Mouse (Mus musculus) adrenal gland, adult (tissue): ENCODE measurements around the gene Mest.

Experiments
- DNase-seq, 2 experiments: peaks; one replicate each; pipeline ENCODE4 v3.0.0; 2022 to 2023; ENCODE audit warnings: low spot score in 1 of 2; ENCODE audit not compliant: inconsistent age in 2 of 2

Gene Mest

DNA sequence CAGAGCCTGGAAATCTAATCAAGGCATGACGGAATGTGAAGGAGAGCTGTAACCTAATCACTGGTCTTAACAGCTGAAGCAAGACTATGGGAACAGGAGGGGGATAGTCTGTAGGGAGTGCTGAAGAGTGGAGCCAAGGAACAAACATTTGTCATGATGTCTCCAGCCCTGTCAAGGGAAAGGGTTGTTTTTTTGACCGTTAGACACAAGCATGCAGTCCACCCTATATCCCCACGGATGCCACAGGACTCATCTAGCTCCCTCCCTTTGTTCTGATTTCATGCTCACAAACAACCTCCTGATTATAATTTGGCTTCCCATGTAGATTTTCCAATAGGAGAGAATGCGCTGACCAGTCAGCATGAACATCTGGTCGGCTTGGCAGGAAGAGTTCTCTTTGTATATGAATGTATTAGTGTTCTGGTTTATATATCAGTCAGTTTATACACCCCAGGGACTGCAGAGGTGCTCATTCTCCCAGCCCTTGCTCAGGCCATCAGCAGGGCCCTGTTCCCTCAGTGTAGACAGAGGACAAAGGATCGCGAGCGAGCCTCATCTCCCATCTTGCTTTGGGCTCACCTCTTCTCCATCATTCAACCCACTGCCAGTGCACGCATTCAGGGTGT lies 19.3 kb upstream of the Mest start:
- no peak for DNase-seq

DNA sequence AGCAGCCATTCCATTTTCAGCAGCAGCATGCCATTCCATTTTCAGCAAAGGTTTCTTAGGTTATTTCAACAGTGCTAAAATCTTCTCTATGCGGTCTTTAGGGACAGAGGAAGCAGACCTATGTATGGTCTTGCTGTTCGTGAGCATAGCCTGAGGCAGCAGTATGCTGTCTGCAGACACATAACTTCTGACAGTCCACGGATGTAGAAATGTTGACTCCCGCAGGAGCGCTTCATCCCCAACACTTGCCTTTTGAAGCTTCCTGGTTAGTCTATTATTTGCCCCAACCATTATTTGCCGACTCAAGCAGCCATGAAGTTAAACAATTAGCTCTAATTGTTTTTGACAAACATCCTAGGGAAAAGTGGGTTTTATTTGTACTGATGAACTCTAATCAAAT lies 14.2 kb upstream of the Mest start:
- no peak for DNase-seq

DNA sequence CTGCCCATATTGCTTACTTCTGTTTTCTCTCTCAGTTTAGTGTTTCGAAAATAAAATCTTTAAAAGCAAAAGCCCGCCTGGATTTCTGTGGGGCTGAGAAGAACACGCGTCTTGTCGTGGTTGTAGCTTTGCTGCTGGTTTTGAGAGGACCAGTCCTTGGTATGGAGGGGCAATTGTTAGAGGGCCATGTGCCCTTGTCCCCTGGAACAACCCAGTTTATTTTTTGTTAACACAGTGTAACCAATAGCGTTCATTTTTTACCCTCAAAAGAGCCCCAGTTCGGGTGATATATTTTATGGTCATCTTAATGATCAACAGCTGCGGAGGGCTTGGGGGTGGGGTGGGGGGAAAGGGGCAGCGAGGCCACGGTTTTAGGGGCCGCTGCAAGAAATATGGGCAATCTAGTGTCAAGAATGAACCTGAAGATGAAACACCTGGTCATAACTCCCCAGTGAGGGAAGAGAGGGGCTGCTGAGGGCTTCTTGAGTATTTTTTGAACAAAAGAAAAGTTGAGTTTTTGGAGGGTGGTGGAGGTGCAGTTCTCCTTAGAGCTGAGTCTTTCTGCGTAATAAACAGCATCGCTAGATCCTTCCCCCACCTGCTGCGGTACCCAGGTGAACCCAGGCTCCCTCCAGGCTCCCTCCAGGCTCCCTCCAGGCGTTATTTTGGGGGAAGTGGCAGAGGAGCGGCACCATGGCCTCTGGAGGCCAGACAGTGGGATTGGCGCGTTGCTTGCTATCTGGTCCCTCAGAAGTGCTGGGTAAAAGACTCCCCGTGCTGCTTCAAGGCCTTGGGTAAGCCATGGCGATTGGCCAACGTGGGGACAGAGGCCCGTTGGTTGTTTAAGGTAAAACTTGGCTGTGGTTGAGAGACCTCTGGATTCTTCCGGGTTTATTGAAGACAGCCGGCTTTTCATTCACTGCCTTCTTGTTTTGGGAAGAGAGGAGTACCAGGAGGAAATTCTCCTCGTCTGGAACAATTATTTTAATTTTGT lies 12.7 kb upstream of the Mest start:
- peak; percentile 47 to 67 for DNase-seq

DNA sequence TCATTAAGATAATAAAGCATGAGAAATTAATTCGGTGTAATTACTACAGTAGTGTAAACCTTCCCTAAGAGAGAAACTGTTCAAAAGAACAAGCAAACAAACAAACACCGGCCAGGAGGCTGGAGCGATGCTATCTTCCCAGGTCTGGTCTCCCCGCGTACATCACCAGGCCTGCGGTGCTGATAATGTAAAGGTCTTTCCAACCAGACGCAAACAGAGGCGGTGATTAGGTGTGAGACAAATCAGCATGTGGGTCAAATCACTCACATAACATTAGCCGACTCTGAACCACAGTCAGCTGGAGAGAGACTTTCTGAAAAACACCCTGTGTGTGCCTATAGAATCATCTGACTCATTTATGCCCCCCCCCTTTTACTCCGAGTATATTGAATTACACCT lies 12.0 kb upstream of the Mest start:
- DNase-seq, result no peak

DNA sequence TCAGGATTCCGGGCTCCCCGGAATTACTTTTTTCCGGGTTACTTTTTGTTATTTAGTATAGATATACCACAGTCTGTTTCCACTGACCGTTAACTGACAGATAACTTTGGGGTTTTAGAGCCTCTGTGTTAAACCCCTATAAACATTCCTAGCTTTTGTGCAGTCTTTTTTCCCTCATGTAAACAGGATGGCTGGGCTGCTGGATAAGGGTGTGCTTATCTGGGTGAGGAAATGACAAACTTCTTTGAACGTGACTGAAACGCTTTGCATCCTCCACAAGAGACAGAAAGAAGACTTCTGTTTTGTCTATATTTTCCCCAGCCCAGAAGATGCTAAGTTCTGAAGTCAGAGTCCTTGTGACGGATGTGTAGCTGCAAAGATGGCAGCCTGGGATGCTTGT lies 10.9 kb upstream of the Mest start:
- DNase-seq, result no peak

DNA sequence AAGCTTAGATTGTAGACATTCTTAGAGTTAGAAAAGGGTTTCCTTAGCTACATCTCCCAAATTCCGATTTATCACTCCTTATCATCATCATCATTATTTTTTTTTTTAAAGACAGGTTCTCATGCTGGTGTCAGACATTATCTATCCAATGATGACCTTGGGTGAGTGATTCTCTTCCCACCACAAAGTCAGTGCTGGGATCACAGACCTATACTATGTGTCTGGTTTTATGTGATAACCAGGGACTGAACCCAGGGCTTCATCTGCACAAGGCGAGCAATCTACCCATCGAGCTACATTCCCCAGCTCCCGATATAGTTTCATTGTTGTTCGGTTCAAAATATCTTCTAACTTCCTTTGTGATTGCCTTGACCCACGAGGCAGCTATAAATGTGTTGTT lies 9.9 kb upstream of the Mest start:
- no peak for DNase-seq

DNA sequence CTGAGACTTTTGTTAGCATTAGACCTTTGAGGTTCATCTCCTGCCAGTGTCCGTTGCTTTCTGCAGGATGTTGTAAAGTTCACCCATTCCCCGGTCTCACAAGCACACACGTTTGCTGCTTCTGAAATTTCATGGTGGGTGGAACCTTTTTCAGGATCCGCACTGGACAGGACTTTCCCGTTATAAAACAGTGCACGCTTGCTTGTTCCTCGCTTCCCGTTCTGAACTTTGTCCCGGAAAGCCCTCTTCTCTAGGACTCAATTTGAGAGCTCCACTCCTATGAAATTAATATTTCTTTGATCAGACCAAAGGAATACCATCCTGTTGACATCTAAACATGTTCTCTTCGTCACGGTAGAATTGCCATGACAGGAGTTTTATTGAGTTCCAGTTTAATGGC lies 9.5 kb upstream of the Mest start:
- no peak for DNase-seq

DNA sequence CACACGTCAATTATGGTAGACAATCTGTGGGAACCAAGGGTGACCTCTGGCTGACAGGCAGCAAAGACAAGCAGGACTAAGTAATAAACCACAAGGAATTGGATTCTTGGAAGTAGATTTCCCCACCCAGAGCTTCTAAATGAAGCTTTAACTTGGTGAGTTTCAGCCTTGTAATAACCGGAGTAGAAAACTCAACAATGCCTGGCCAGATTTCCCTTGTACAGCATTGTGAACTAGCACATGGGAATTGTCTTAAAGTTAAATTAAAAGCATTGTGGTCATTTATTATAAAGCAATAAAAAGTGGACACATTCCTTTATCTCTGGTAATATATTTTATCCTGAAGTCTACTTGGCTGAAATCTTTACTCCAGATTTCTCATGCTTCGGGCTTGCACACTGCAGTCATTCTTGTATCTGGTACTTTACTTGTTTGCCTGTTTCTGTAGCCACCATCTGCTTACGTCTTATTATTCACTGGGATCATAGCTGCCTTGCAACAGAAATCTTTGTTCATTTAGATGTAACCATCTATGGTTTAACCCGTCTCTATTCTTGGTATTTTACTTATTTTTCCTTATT lies 8.4 kb upstream of the Mest start:
- no peak for DNase-seq

DNA sequence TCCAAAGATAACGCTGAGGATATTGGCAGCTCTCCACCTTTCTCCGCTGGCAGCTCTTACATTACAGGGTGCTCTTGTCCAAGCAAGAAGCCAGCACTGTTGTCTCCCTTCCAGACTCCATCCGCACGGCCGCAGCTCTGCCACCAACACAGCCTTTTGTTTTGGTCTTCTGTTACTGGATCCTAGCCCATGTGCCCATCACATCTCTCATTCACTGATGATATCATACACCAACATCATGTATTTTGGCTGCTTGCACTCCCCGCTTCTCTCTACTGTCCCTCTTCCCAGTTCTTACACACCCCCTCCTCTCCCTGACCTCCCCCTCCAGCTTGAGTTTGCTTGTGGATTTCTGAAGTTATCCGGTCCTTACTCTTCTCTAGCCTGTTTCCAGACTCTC lies 6.6 kb upstream of the Mest start:
- DNase-seq, result no peak

DNA sequence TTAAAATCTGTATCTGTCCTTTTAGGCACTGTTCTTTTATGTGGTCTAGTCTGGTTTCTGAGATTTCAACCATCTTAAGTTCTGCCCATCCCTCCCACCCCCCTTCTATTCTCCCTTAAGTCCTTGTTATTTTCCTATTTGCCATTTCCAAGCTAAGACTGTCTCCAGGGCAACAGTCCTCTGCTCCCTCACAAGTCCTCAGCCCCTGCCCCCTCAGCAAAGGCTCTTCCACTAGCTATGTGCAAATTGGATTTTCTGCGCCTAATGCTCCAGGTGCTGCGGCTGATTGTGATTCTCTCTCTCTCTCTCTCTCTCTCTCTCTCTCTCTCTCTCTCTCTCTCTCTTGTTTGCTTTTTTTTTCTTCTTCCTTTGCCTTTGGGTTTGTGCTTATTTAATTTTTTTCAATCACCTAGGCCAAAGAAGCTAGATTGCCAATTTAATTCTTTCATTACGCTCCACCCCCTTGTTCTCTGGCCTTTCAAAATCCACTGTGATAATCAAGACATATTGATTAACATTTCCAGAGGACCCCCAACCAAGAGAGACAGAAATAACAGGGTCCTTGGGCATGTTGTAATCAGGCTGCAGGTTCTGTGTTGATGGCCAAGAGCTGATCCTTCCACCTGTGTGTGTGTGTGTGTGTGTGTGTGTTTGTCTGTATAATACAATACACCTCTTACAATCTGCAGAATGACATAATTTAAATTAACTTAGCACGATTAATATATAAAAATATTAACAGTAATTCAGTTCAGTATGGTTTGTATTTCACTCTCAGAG lies 772 bp upstream of the Mest start:
- DNase-seq, result no peak

DNA sequence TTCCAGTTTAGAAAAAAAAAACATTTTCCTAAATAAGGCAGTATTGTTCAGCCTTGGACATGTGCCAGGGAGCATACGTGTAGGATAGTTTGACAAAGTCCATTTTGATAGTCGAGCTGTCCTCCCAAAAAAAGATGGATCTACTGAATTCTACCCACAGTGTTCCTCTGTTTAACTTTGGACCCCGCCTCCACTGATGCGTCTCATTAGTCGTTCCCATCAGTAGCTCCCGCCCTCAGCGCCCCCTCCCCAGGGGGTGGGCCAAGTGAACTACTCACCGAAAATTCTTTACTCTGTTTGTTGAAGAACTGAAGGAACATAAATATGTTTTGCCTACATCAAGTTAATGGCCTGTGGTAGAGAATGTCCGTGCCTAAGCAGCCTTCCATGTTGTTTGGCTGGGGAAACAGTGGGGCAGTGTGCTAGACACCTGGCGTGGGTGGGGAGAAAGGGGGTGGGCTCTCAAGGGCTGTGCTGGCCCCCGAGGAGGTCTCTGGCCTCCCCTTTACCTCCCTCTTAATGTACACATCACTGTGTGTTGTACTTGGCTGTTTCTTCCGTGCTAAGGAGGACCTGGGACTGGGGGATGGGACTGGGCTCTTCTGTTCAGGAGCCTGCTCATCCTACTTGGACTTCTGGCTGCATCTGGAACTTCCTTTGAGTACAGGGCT lies 7.1 kb downstream of the Mest start:
- no peak for DNase-seq

DNA sequence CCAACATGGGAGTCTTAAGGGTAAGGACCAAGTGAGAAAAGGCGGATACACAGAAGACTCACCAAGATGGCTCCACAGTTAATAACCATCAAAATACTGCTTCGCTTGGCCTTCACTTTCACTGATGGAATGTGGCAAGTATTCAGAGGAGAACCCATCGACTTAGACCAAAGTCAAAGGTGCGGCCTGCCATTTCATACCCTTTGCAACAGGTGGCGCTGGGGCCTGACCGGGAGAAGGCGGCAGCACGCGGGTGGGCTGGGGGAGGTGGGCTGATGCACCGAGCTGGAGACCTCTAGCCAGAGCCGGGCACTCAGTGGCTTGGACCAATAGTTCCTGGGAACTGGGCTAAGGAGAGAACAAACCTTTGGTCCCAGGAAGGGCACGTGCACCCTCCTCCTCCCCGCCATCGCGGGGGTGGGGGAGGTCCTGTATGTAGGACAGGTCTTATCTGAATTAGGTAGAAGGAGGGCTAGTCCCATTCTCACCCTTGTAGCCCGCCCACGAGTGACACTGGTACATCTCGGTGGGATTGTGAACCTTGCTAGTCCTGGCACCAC lies 9.3 kb downstream of the Mest start:
- no peak for DNase-seq

DNA sequence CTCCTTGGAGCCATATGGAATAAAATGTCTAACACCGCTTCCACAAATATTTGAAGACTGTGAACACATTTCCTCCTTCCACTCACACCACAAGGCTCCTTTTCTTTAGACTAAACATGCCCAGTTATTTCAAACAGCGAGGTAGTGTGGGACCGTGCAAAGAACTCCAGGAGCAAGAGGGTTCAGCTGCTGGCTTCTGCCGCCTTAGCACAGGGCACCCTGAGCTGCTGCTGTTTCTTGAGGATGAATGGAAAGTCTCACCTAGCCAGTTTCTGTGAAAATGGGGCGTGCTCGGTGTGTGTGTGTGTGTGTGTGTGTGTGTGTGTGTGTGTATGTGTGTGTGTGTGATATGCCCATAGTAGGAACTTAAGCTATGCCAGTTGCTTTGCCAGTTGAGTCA lies 11.1 kb downstream of the Mest start:
- no peak for DNase-seq

DNA sequence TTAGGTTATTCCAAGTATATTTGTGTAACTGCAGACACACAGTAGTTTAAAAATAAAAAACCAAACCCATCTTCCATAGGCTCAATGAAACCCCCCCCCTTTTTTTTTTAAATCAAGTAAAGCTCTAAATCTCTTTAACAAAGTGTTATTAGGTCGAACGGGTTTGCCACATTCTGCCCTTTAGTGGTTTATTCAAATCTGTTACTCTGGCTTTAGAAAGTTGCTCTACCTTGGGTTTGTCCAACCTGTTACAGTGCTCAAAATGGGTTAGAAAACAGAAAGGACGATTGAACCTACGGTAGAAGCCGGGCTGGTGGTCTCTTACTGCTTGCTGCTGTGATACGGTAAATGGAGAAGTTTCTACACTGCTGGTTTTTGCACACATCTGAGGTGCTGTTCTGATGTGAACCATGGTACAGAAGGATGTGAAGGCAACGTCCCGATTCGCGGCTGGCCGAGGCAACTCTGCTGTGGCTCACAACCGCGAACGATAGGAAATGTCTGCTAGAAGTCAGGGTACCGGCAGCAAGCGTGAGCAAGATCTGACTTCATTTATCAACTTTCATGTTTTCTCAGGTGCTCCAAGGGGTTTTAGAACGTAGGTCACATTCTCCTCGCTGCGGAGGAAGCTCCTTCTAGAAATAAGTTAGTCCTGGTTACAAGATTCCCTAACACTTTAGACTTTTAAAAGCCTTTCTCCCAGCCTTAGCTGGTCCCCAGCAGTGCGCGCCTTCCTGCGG lies 11.8 kb downstream of the Mest start:
- peak in 1 of 2 experiments; percentile 76 for DNase-seq

DNA sequence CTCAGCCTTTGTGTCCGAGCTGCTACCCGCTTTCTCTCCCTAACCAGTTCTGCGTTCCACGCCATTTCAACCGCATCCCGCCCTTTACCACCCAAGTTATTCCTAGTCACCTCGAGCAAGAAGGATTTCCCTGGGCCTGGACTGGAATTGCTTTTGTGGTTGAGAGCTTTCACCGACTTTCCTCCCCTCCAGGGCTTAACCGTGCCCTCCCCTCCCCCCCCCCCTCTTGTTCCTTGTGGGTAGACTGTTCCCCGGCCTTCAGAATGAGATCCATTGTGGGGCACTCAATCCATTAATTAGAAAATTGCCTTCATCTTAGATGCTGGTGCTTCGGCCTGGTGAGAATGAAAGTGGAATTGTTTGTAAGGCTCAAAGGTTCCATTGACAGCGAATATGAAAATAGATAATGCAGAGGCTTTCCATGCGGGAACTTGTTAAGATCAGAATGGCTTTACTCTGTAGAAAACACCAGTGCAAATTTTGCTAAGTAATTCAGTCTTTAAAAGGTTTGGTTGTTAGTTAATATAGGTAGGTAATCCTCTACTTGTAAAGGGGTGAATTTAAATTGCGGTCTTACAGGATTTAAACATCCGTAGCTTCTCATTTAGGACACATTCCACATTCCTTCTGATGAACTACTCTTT lies 12.5 kb downstream of the Mest start:
- peak; percentile 22 to 45 for DNase-seq

DNA sequence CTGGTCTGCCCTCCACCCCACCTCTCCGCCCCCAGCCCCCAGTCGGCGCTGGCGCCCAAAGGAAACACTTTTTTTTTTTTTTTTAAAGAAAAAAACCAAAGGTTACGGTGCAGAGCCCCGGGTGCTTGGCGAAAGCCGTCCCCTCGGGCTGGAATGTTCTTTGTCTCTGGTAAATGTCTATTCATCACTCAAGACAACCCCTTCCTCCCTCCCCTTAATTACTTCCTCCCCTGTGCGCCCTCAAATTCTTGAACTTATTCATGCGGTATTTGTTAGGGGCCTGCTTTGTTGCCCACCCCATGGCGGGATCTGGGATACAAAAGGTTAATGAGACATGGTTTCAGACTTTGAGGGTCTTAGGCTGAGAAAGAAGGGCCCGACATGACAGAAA lies 13.0 kb downstream of the Mest start:
- DNase-seq, result no peak

DNA sequence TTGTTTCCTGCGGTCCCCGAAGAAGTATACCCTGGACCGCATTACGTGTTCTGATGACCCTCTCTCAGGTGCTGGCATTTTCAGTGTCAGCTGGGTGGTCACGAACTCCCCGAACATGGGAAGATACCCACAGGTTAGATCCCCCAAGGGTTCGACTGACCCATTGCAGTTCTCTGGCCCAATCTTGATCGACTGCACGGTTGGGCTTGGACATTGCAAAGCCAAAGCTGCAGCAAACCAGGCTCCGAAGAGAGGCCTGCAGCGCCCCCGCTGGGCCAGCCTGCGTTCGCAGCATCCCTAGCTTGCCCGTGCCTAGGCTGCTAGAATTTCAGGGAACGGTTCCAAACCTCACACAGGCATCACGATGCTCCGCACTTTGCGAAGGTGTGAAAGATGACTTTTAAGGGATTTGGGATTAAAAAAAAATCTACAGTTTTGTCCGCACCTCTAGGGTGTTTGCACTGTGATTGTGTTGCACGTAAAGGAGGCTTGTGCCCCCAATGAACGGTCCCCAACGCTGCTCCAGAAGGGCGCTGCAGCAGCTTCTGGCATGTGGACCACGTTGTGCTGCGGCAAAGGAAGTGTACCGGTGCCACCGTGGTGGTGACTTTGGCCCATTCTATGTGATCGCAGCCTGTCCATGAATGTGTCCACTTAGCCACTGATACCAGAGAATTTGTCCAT lies 13.7 kb downstream of the Mest start:
- peak; percentile 76 to 89 for DNase-seq

DNA sequence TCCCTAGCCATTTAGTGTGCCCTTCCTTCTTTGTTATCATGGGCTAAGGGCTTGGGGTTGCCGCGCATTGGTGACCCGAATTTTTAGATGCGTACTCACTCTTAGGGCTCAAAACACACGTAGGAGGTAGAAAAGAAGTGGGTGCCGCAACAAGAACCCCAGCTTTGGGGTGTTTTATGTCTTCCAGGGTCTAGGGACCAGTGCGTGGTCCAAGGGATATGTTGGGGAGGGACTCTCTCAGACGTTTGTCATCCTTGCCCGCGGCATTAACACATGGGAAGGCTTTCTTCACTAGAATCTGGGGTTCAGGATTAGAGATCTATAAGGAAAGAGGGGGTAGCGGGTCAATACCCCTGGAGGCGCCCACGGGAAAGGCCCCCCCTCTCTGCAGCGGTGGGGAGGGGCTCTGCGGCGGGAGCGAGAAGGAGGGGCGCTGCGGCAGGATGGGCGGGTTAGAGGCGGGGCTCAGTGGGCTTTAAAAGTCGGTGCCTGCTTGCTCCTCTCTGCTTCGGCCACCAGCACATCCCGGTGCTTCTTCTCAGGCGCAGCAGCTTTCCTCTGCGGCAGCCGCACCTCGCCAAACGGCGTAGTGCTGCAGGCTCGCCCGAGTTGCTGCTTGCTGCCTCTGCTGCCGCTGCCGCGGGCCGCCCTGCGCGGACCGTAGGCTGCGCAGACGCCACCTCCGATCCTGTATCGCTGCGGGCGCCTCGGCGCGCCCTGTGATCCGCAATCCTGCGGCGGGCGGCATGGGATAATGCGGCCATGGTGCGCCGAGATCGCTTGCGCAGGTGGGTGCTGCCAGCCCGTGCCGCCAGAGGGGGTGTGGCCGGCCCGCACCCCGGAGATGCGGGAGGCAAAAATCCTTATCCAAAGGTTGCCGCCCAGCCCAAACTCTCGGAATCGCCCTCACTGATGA lies 14.5 kb downstream of the Mest start:
- peak; percentile 76 to 89 for DNase-seq
